Mouse (Mus musculus): ENCODE measurements around the gene Spen. TPM values are rescaled to one million over a fixed set of nuclear protein-coding genes. Genes with fewer than 3 reads are reported as not detected.

The Spen gene
- total RNA-seq, 1 experiment = 58.6 TPM

- H3K9me3 ChIP-seq (ENCODE audit: control insufficient read depth, insufficient read depth, low read depth, low read length) = no peaks in the 10 kb centered on the region
- no peak for TF ChIP-seq MAFK (IDR thresholded peaks at IDR 0.05; ENCODE audit: insufficient read depth, low read depth, low read length)
- no peak for TF ChIP-seq CHD2 (IDR thresholded peaks at IDR 0.05; ENCODE audit: low read depth, low read length)
- TF ChIP-seq ZNF384 (IDR thresholded peaks at IDR 0.05; ENCODE audit: low read depth, low read length) = no peak
- no peak for TF ChIP-seq HCFC1 (IDR thresholded peaks at IDR 0.05; ENCODE audit: borderline replicate concordance, insufficient read depth, low read length)
- H3K27ac ChIP-seq (ENCODE audit: insufficient read depth, low read depth, low read length, poor library complexity, severe bottlenecking) = no peak overlapping the region
- DNase-seq (ENCODE audit: low read depth, low spot score) = no peak
- no peaks in the 10 kb centered on the region for H3K36me3 ChIP-seq (ENCODE audit: control insufficient read depth, insufficient read depth, low read length, poor library complexity, severe bottlenecking)
- in situ Hi-C loops (cut with MboI; ENCODE audit: low sequenced_read_pairs in 2 of 2, unreplicated experiment in 2 of 2) = no loop called here
- H3K4me1 ChIP-seq (ENCODE audit: control insufficient read depth in 2 of 2, insufficient read depth in 2 of 2, low read length in 2 of 2, poor library complexity in 1 of 2) = peaks cover 3 to 4% of the 10 kb centered on the region in 2 experiments; a peak in 1 of 4 replicates
- H3K9ac ChIP-seq (ENCODE audit: insufficient read depth, low read depth, low read length, poor library complexity, severe bottlenecking) = no peak overlapping the region
- H3K4me3 ChIP-seq (ENCODE audit: insufficient read depth in 1 of 2, low read depth in 1 of 2, low read length in 2 of 2, poor library complexity in 1 of 2, severe bottlenecking in 1 of 2) = no peak overlapping the region
Measured at GRCm38 (mm10) chr4:141541851-141542250, 3.5 kb upstream of the Spen start.

DNA sequence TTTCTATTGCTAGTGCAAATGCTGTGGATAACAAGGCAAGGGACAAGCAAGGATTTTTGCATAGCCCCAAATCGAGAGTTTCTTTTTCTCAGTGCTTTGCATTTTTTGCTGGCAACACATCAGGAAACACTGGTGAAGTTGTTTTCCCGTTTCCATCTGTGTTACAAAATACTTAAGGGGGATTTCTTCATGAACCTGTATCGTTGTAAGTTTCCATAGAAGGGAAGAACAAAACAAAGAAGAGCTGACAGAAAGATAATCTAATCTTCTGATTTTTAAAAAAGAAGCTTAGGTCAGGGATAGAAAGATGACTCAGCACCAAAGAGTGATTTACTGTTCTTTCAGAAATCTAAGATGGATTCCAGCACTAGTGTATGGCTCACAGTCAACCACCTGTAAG is 2.4 kb upstream of the Spen start:
- TF ChIP-seq HCFC1 (IDR thresholded peaks at IDR 0.05; ENCODE audit: borderline replicate concordance, insufficient read depth, low read length) (no peak), MAFK (IDR thresholded peaks at IDR 0.05; ENCODE audit: insufficient read depth, low read depth, low read length) (peak; percentile 46; the same call in 1 of the 2 replicates)
- Histone ChIP-seq H3K4me3 (ENCODE audit: insufficient read depth in 1 of 2, low read depth in 1 of 2, low read length in 2 of 2, poor library complexity in 1 of 2, severe bottlenecking in 1 of 2) (no peak overlapping the region), H3K36me3 (ENCODE audit: control insufficient read depth, insufficient read depth, low read length, poor library complexity, severe bottlenecking) (no peaks in the 10 kb centered on the region), H3K27ac (ENCODE audit: insufficient read depth, low read depth, low read length, poor library complexity, severe bottlenecking) (no peak overlapping the region), H3K9me3 (ENCODE audit: control insufficient read depth, insufficient read depth, low read depth, low read length) (no peaks in the 10 kb centered on the region), H3K9ac (ENCODE audit: insufficient read depth, low read depth, low read length, poor library complexity, severe bottlenecking) (no peak overlapping the region), H3K4me1 (ENCODE audit: control insufficient read depth in 2 of 2, insufficient read depth in 2 of 2, low read length in 2 of 2, poor library complexity in 1 of 2) (peaks cover 3 to 4% of the 10 kb centered on the region in 2 experiments; a peak in 1 of 4 replicates)
- in situ Hi-C loops (cut with MboI; ENCODE audit: low sequenced_read_pairs in 2 of 2, unreplicated experiment in 2 of 2) = no loop called here
- no peak for DNase-seq (ENCODE audit: low read depth, low spot score)

DNA sequence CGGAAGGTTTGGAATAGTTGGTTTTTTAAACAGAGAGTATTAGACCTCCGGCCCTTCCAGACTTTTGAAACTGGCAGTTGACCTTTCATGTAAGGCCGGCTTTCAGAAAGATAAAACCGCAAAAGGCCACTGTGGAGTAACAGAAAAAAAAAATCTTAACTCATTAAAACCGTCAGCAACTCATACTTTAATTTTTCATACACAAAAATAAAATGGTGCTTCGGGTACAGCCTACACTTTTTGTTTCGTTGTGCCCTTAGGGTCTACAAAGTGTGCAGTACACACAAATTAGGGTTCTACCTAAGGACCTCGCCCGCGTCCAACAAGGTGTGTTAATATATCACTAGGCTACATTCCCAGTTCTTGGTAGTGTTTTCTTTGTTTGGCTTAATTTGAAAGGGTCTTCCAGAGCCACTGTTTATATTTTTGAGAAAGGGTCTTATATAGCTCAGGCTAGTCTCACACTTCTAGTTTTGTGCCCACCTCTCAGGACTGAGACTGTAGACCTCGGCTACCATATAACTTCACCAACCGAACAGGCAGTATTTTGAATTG is 893 bp upstream of the Spen start:
- no peak for TF ChIP-seq ZC3H11A (IDR thresholded peaks at IDR 0.05; ENCODE audit: borderline replicate concordance, low read depth, low read length)
- no peak for TF ChIP-seq MAFK (IDR thresholded peaks at IDR 0.05; ENCODE audit: insufficient read depth, low read depth, low read length)
- TF ChIP-seq ZNF384 (IDR thresholded peaks at IDR 0.05; ENCODE audit: low read depth, low read length) = no peak
- no peak for TF ChIP-seq HCFC1 (IDR thresholded peaks at IDR 0.05; ENCODE audit: borderline replicate concordance, insufficient read depth, low read length)
- no peak for TF ChIP-seq CHD2 (IDR thresholded peaks at IDR 0.05; ENCODE audit: low read depth, low read length)
- no peaks in the 10 kb centered on the region for H3K9me3 ChIP-seq (ENCODE audit: control insufficient read depth, insufficient read depth, low read depth, low read length)
- H3K4me3 ChIP-seq (ENCODE audit: insufficient read depth in 1 of 2, low read depth in 1 of 2, low read length in 2 of 2, poor library complexity in 1 of 2, severe bottlenecking in 1 of 2) = peak overlapping the region; percentile 88 to 95; a peak in 3 of 4 replicates
- no peaks in the 10 kb centered on the region for H3K36me3 ChIP-seq (ENCODE audit: control insufficient read depth, insufficient read depth, low read length, poor library complexity, severe bottlenecking)
- H3K9ac ChIP-seq (ENCODE audit: insufficient read depth, low read depth, low read length, poor library complexity, severe bottlenecking) = no peak overlapping the region
- no peak for DNase-seq (ENCODE audit: low read depth, low spot score)
- in situ Hi-C loops (cut with MboI; ENCODE audit: low sequenced_read_pairs in 2 of 2, unreplicated experiment in 2 of 2) = no loop called here
- H3K27ac ChIP-seq (ENCODE audit: insufficient read depth, low read depth, low read length, poor library complexity, severe bottlenecking) = no peak overlapping the region
- H3K4me1 ChIP-seq (ENCODE audit: control insufficient read depth in 2 of 2, insufficient read depth in 2 of 2, low read length in 2 of 2, poor library complexity in 1 of 2) = peaks cover 2 to 3% of the 10 kb centered on the region in 2 experiments

DNA sequence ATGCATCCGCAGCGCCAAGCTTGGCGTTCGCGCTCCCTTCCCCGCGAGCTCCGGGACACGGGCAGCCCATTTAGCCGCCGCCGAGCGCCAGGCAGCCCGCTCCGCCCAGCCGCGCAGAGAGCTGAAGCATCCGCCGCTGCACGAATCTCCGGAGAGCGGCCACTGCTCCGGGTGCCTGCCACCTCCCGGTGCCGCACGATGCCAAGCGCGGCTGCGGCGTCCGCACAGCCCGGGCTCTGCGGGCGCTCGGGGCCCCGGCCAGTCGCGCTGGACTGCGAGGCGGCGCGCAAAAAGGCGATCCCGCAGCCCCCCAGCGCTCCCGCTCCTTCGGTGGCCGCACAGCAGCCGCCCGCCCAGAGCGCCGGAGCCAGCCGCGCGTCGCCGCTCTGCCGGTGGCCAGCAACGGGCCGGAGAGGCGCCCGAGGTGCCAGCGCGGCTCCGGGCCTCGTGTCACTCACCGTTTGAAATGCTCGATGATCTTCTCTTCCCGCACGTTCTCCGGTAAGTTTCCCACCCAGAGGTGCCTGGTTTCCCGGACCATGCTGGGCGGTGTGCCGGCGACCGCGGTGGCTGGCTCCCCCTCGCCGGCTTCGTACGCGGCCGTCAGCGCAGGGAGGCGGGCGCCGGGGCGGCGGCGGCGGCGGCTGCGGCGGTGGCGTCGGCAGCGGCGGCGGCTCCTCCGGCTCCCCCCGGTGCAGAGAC is 540 bp downstream of the Spen start:
- in situ Hi-C loops (cut with MboI; ENCODE audit: low sequenced_read_pairs in 2 of 2, unreplicated experiment in 2 of 2) = no loop called here
- no peak for DNase-seq (ENCODE audit: low read depth, low spot score)
- no peaks in the 10 kb centered on the region for H3K9me3 ChIP-seq (ENCODE audit: control insufficient read depth, insufficient read depth, low read depth, low read length)
- peaks cover 4 to 7% of the 10 kb centered on the region in 2 experiments for H3K4me1 ChIP-seq (ENCODE audit: control insufficient read depth in 2 of 2, insufficient read depth in 2 of 2, low read length in 2 of 2, poor library complexity in 1 of 2)
- H3K36me3 ChIP-seq (ENCODE audit: control insufficient read depth, insufficient read depth, low read length, poor library complexity, severe bottlenecking) = no peaks in the 10 kb centered on the region
- H3K27ac ChIP-seq (ENCODE audit: insufficient read depth, low read depth, low read length, poor library complexity, severe bottlenecking) = peak overlapping the region; percentile 32
- peak overlapping the region; percentile 84 to 95 for H3K4me3 ChIP-seq (ENCODE audit: insufficient read depth in 1 of 2, low read depth in 1 of 2, low read length in 2 of 2, poor library complexity in 1 of 2, severe bottlenecking in 1 of 2)
- no peak for TF ChIP-seq ZC3H11A (IDR thresholded peaks at IDR 0.05; ENCODE audit: borderline replicate concordance, low read depth, low read length)
- no peak for TF ChIP-seq ZNF384 (IDR thresholded peaks at IDR 0.05; ENCODE audit: low read depth, low read length)
- TF ChIP-seq HCFC1 (IDR thresholded peaks at IDR 0.05; ENCODE audit: borderline replicate concordance, insufficient read depth, low read length) = no peak
- no peak for TF ChIP-seq MAFK (IDR thresholded peaks at IDR 0.05; ENCODE audit: insufficient read depth, low read depth, low read length)
- TF ChIP-seq CHD2 (IDR thresholded peaks at IDR 0.05; ENCODE audit: low read depth, low read length) = no peak
- peak overlapping the region; percentile 94 for H3K9ac ChIP-seq (ENCODE audit: insufficient read depth, low read depth, low read length, poor library complexity, severe bottlenecking)
